Mouse (Mus musculus) cerebellum, adult 18-20 months (tissue): Measurements from ENCODE around the gene Serpind1.

Source experiments
- DNase-seq, 2 experiments: peaks; one replicate each; pipeline ENCODE4 v3.0.0; 2021

Gene Serpind1

DNA sequence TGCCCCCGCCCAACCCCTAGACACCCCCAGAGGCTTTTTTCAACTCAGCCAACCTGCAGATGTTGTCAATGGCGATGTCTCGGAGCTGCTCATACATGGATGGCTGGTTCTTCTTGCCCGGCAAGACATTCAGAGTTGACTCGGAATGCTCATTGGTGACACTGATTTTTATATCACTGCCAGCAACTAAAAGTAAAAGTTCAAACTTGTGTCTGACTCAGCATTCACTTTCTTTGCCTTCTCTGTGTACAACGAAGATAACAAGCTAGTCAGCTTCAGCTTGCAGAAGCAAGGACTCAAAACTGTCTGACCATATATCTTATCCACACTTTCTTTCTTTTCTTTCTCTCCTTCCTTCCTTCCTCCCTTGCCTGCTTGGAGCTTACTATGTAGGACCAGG is 24.9 kb downstream of the Serpind1 start:
- no peak for DNase-seq

DNA sequence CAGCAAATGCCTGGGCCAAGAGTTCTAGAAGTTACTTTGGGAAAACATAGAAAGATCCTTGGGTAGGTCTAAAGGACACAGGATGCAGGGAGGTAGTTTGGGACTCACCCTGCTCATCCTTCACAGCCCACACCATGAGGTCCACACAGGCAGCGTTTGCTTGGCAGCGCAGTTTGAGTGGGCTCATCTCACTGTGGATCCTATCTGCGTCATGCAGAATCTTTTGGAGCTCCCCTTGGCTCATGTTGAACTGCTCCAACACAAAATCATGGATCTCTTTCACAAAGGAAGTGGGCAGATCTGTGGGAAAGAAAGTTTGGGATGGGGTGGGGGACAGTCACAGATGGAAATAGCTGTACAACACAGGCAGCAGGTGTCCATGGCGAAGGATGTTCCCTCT is 27.6 kb downstream of the Serpind1 start:
- DNase-seq: no peak

- DNase-seq: no peak
These were observed 51.1 kb downstream of the Serpind1 start for GRCm38 (mm10) chr16:17382306-17382705.

- DNase-seq: no peak
These were observed 52.6 kb downstream of the Serpind1 start for GRCm38 (mm10) chr16:17383594-17384326.

- DNase-seq: no peak
These were observed 61.6 kb downstream of the Serpind1 start for GRCm38 (mm10) chr16:17392784-17393183.
